Mouse (Mus musculus) lung, postnatal 0 days (tissue): ENCODE results near the gene Gm9767. TPM values are rescaled to one million over a fixed set of nuclear protein-coding genes. Genes with fewer than 3 reads are reported as not detected.

Source experiments
- ATAC-seq: fragments of 200-750 bp; cut with Nextera tagmentation; 2 replicates; pipeline ENCODE4 v1.8.0; 2017; ENCODE audit warnings: moderate library complexity
- DNase-seq: peaks from one replicate; pipeline ENCODE4 v3.0.0-alpha.2; 2016; ENCODE audit warnings: low spot score
- H3K27ac ChIP-seq: fragments of 300-500 bp; sonication (generic); 2 replicates; pipeline ENCODE4 v1.5.1; 2014; ENCODE audit warnings: antibody characterized with exemption, mild to moderate bottlenecking, low read length, mixed read lengths
- H3K27me3 ChIP-seq: fragments of 300-500 bp; sonication (generic); replicated peaks from 2 replicates; pipeline ENCODE4 v1.6.1; 2014; ENCODE audit warnings: low read length, mixed read lengths; ENCODE audit not compliant: insufficient read depth
- H3K36me3 ChIP-seq: fragments of 300-500 bp; sonication (generic); 2 replicates; pipeline ENCODE4 v1.6.1; 2014; ENCODE audit warnings: low read length, mixed read lengths; ENCODE audit not compliant: insufficient read depth
- H3K4me1 ChIP-seq: fragments of 300-500 bp; sonication (generic); 2 replicates; pipeline ENCODE4 v1.6.1; 2014; ENCODE audit warnings: antibody characterized with exemption, low read depth, low read length, mixed read lengths; ENCODE audit not compliant: insufficient read depth
- H3K4me2 ChIP-seq: fragments of 300-500 bp; sonication (generic); replicated peaks from 2 replicates; pipeline ENCODE4 v1.6.1; 2014; ENCODE audit warnings: low read depth, mild to moderate bottlenecking, low read length, moderate library complexity, mixed read lengths
- H3K4me3 ChIP-seq: fragments of 300-500 bp; sonication (generic); 2 replicates; pipeline ENCODE4 v1.5.1; 2014; ENCODE audit warnings: low read depth, low read length
- H3K9ac ChIP-seq: fragments of 300-500 bp; sonication (generic); replicated peaks from 2 replicates; pipeline ENCODE4 v1.6.1; 2014; ENCODE audit warnings: low read depth, mild to moderate bottlenecking
- H3K9me3 ChIP-seq: fragments of 300-500 bp; sonication (generic); 2 replicates; pipeline ENCODE4 v1.6.1; 2016; ENCODE audit warnings: low read length, mixed read lengths
- CTCF ChIP-seq: IDR thresholded peaks from 2 replicates; pipeline ENCODE4 v1.5.1; 2016; ENCODE audit warnings: antibody characterized with exemption, mild to moderate bottlenecking
- EP300 ChIP-seq: IDR thresholded peaks from 2 replicates; pipeline ENCODE4 v1.6.1; 2016; ENCODE audit warnings: antibody characterized with exemption, mild to moderate bottlenecking, control low read depth
- WGBS: fragments of 180-500 bp; shearing (Covaris S2); extraction: QIAGEN DNeasy Blood & Tissue Kit; methylation state at CpG from one replicate; pipeline ENCODE4 v1.1.7; 2014; 5-methylcytosine and 5-hydroxymethylcytosine counted together
- polyA plus RNA-seq: library from polyadenylated mRNA; unstranded; fragments of >200 nt; fragmentation: Nextera tagmentation; extraction: Ambion mirVana; gene quantifications from 2 replicates; pipeline ENCODE4 v1.2.1, GENCODE M21; 2015

The Gm9767 gene
- polyA plus RNA-seq, 1 experiment from 2014 or later = 0.18 TPM

GRCm38 (mm10) chr10:26119067-26119821, 41.2 kb downstream of the Gm9767 start:
- TF ChIP-seq EP300 (no peak), CTCF (no peak)
- no peak overlapping the region for H3K4me3 ChIP-seq
- H3K27ac ChIP-seq = no peak overlapping the region
- H3K36me3 ChIP-seq = no peaks in the 10 kb centered on the region
- H3K4me1 ChIP-seq = no peaks in the 10 kb centered on the region
- ATAC-seq (no peak), DNase-seq (no peak)
- WGBS = 79% methylated on average over 6 of the region's 6 CpGs
- no peaks in the 10 kb centered on the region for H3K9me3 ChIP-seq
- H3K9ac ChIP-seq = no peak overlapping the region
- H3K4me2 ChIP-seq = no peak overlapping the region
- H3K27me3 ChIP-seq = no peaks in the 10 kb centered on the region

DNA sequence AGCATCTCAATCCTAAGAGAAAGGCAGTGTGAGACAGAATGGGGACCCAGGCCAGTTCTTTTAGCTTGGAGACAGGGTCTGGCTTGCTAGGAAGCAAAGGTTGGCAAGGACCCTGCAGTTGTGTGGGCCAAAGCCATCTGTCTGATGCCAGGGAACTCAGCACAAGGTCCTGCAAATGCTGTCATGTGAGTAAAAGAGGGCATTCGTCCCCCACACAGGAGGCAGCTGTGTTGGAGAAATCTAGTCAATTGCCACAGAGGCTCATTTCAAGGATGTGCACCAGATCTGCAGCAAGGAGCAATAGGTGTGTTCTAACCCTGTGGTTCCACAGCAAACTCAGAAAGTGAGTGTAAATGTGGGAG, 41.7 kb downstream of the Gm9767 start:
- DNase-seq = no peak
- H3K4me3 ChIP-seq = no peak overlapping the region
- H3K4me1 ChIP-seq = no peaks in the 10 kb centered on the region
- H3K27ac ChIP-seq = no peak overlapping the region
- H3K4me2 ChIP-seq = no peak overlapping the region
- H3K36me3 ChIP-seq = no peaks in the 10 kb centered on the region
- no peak overlapping the region for H3K9ac ChIP-seq
- 78% methylated on average over 1 of the region's 1 CpGs for WGBS
- H3K27me3 ChIP-seq = no peaks in the 10 kb centered on the region
- TF ChIP-seq CTCF (no peak), EP300 (no peak)
- no peak for ATAC-seq
- no peaks in the 10 kb centered on the region for H3K9me3 ChIP-seq

Other genes with a start within 250 kb of the Gm9767 start
- gene Tmem200a, start 797 bp downstream of the Gm9767 start, polyA plus RNA-seq = 2.9 and 3.3 TPM in 2 replicates
- gene Samd3, start 151.5 kb downstream of the Gm9767 start, polyA plus RNA-seq = 0.18 and 0.81 TPM in 2 replicates